Mouse (Mus musculus): Measurements from ENCODE around the gene Exosc1. TPM values are rescaled to one million over a fixed set of nuclear protein-coding genes. Genes with fewer than 3 reads are reported as not detected.
A peak's percentile ranks its signal among the peaks of the same experiment; 100 is the strongest.

The Exosc1 gene
- total RNA-seq, 1 experiment = 48.2 TPM

DNA sequence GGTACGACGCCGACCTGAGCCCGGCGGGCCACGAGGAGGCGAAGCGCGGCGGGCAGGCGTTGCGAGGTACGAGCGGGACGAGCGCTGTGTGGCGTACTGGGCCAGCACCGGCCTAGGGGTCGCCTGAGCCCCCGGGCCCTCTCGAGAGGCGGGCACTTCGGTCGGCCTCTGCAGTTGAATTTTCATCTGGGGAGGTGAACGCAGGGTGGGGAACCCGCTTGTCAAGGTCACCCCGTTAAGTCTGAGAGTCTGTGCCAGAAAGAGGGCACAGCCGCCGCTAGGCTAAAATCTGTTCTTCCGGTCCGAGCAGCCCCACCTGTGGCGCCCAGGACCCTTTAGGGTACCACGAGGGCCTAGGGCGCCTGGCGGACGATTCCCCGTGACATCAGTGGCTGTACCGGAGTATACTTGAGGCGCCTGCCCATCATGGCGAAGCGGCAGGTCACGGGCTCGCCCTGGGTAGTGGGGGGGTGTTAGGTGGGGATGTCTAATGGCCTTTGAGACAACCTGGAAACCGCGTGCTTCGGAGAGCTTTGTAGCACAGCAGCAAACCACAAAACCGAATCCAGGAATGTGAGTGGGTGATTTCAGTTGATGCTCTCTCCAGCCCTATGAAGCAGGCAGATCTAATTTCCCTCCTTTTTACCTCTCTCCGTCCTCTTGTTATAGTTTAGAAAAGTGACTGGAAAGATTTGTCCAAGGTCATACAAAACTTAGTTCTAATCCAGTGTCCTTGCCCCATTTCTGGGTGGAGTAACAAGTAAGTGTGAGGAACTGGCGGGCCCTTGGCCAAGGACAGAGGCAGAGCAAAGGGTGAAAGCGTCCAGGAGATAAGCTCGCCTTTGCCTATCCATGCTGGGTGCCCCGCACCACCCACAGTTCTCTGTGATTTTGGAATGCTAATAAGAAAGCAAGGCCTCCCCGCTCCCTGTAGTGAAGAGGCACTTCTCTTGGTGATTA is 20.8 kb downstream of the Exosc1 start:
- Histone ChIP-seq H3K9ac (ENCODE audit: insufficient read depth, low read depth, low read length, poor library complexity, severe bottlenecking) (peak overlapping the region; percentile 93), H3K9me3 (ENCODE audit: control insufficient read depth, insufficient read depth, low read depth, low read length) (no peaks in the 10 kb centered on the region), H3K4me3 (ENCODE audit: insufficient read depth in 1 of 2, low read depth in 1 of 2, low read length in 2 of 2, poor library complexity in 1 of 2, severe bottlenecking in 1 of 2) (peak overlapping the region; percentile 67 to 89), H3K36me3 (ENCODE audit: control insufficient read depth, insufficient read depth, low read length, poor library complexity, severe bottlenecking) (peaks cover 31% of the 10 kb centered on the region), H3K27ac (ENCODE audit: insufficient read depth, low read depth, low read length, poor library complexity, severe bottlenecking) (peak overlapping the region; percentile 87), H3K4me1 (ENCODE audit: control insufficient read depth in 2 of 2, insufficient read depth in 2 of 2, low read length in 2 of 2, poor library complexity in 1 of 2) (peaks cover 2 to 4% of the 10 kb centered on the region in 2 experiments; a peak in 3 of 4 replicates)
- in situ Hi-C loops (cut with MboI; ENCODE audit: low sequenced_read_pairs in 2 of 2, unreplicated experiment in 2 of 2) = no loop called here
- no peak for TF ChIP-seq MAFK (IDR thresholded peaks at IDR 0.05; ENCODE audit: insufficient read depth, low read depth, low read length)
- no peak for TF ChIP-seq ZC3H11A (IDR thresholded peaks at IDR 0.05; ENCODE audit: borderline replicate concordance, low read depth, low read length)
- no peak for TF ChIP-seq CHD2 (IDR thresholded peaks at IDR 0.05; ENCODE audit: low read depth, low read length)
- no peak for TF ChIP-seq ZNF384 (IDR thresholded peaks at IDR 0.05; ENCODE audit: low read depth, low read length)
- no peak for TF ChIP-seq HCFC1 (IDR thresholded peaks at IDR 0.05; ENCODE audit: borderline replicate concordance, insufficient read depth, low read length)
- no peak for DNase-seq (ENCODE audit: low read depth, low spot score)

GRCm38 (mm10) chr19:41911178-41912073 is 21.8 kb downstream of the Exosc1 start, which contains the start of gene Pgam1:
TSS of gene Pgam1 (plus strand) at chr19:41911923.
- peak; percentile 97 for DNase-seq (ENCODE audit: low read depth, low spot score)
- Histone ChIP-seq H3K4me1 (ENCODE audit: control insufficient read depth in 2 of 2, insufficient read depth in 2 of 2, low read length in 2 of 2, poor library complexity in 1 of 2) (peaks cover 2 to 4% of the 10 kb centered on the region in 2 experiments; a peak in 3 of 4 replicates), H3K9me3 (ENCODE audit: control insufficient read depth, insufficient read depth, low read depth, low read length) (no peaks in the 10 kb centered on the region), H3K4me3 (ENCODE audit: insufficient read depth in 1 of 2, low read depth in 1 of 2, low read length in 2 of 2, poor library complexity in 1 of 2, severe bottlenecking in 1 of 2) (peak within 1 kb of the TSS; percentile 71 to 89), H3K36me3 (ENCODE audit: control insufficient read depth, insufficient read depth, low read length, poor library complexity, severe bottlenecking) (peaks cover 23% of the 10 kb centered on the region), H3K27ac (ENCODE audit: insufficient read depth, low read depth, low read length, poor library complexity, severe bottlenecking) (peak within 1 kb of the TSS; percentile 87), H3K9ac (ENCODE audit: insufficient read depth, low read depth, low read length, poor library complexity, severe bottlenecking) (peak within 1 kb of the TSS; percentile 93)
- TF ChIP-seq HCFC1 (IDR thresholded peaks at IDR 0.05; ENCODE audit: borderline replicate concordance, insufficient read depth, low read length) (no peak), ZNF384 (IDR thresholded peaks at IDR 0.05; ENCODE audit: low read depth, low read length) (peak; percentile 92)
- in situ Hi-C loops (cut with MboI; ENCODE audit: low sequenced_read_pairs in 2 of 2, unreplicated experiment in 2 of 2) = no loop called here

DNA sequence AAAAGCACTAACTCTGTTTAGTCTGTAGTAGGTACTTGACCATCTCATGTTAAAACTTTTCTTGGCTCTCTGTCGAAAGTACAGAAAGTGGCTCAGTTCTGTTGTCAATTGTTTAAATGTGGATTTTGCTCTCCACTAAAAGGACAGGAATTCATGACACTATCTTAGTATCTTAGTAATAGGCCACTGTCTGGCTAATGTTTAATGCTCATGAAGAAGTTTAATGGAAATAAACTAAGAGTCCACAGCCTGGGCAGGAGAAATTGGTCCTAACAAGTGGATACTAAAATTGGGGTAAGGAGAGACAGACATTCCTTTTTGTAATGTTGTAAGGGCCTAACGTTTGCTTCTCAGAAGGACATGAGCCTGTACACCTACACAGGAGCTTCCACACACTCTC is 22.8 kb downstream of the Exosc1 start:
- Histone ChIP-seq H3K27ac (ENCODE audit: insufficient read depth, low read depth, low read length, poor library complexity, severe bottlenecking) (no peak overlapping the region), H3K4me3 (ENCODE audit: insufficient read depth in 1 of 2, low read depth in 1 of 2, low read length in 2 of 2, poor library complexity in 1 of 2, severe bottlenecking in 1 of 2) (no peak overlapping the region), H3K9ac (ENCODE audit: insufficient read depth, low read depth, low read length, poor library complexity, severe bottlenecking) (no peak overlapping the region), H3K9me3 (ENCODE audit: control insufficient read depth, insufficient read depth, low read depth, low read length) (no peaks in the 10 kb centered on the region), H3K36me3 (ENCODE audit: control insufficient read depth, insufficient read depth, low read length, poor library complexity, severe bottlenecking) (peaks cover 15% of the 10 kb centered on the region), H3K4me1 (ENCODE audit: control insufficient read depth in 2 of 2, insufficient read depth in 2 of 2, low read length in 2 of 2, poor library complexity in 1 of 2) (peaks cover 2 to 4% of the 10 kb centered on the region in 2 experiments; a peak in 3 of 4 replicates)
- in situ Hi-C loops (cut with MboI; ENCODE audit: low sequenced_read_pairs in 2 of 2, unreplicated experiment in 2 of 2) = no loop called here
- no peak for DNase-seq (ENCODE audit: low read depth, low spot score)
- TF ChIP-seq ZC3H11A (IDR thresholded peaks at IDR 0.05; ENCODE audit: borderline replicate concordance, low read depth, low read length) (no peak), HCFC1 (IDR thresholded peaks at IDR 0.05; ENCODE audit: borderline replicate concordance, insufficient read depth, low read length) (no peak), MAFK (IDR thresholded peaks at IDR 0.05; ENCODE audit: insufficient read depth, low read depth, low read length) (no peak), CHD2 (IDR thresholded peaks at IDR 0.05; ENCODE audit: low read depth, low read length) (no peak)

- no peaks in the 10 kb centered on the region; a peak in 3 of 4 replicates for H3K4me1 ChIP-seq (ENCODE audit: control insufficient read depth in 2 of 2, insufficient read depth in 2 of 2, low read length in 2 of 2, poor library complexity in 1 of 2)
- H3K27ac ChIP-seq (ENCODE audit: insufficient read depth, low read depth, low read length, poor library complexity, severe bottlenecking) = no peak overlapping the region
- no peak overlapping the region for H3K9ac ChIP-seq (ENCODE audit: insufficient read depth, low read depth, low read length, poor library complexity, severe bottlenecking)
- TF ChIP-seq ZNF384 (IDR thresholded peaks at IDR 0.05; ENCODE audit: low read depth, low read length) (no peak), CHD2 (IDR thresholded peaks at IDR 0.05; ENCODE audit: low read depth, low read length) (no peak), ZC3H11A (IDR thresholded peaks at IDR 0.05; ENCODE audit: borderline replicate concordance, low read depth, low read length) (no peak), MAFK (IDR thresholded peaks at IDR 0.05; ENCODE audit: insufficient read depth, low read depth, low read length) (no peak), HCFC1 (IDR thresholded peaks at IDR 0.05; ENCODE audit: borderline replicate concordance, insufficient read depth, low read length) (no peak)
- peaks cover 6% of the 10 kb centered on the region for H3K36me3 ChIP-seq (ENCODE audit: control insufficient read depth, insufficient read depth, low read length, poor library complexity, severe bottlenecking)
- H3K4me3 ChIP-seq (ENCODE audit: insufficient read depth in 1 of 2, low read depth in 1 of 2, low read length in 2 of 2, poor library complexity in 1 of 2, severe bottlenecking in 1 of 2) = no peak overlapping the region
- in situ Hi-C loops (cut with MboI; ENCODE audit: low sequenced_read_pairs in 2 of 2, unreplicated experiment in 2 of 2) = no loop called here
- no peak for DNase-seq (ENCODE audit: low read depth, low spot score)
- no peaks in the 10 kb centered on the region for H3K9me3 ChIP-seq (ENCODE audit: control insufficient read depth, insufficient read depth, low read depth, low read length)
These were observed 24.5 kb downstream of the Exosc1 start for GRCm38 (mm10) chr19:41908736-41909135.
